Mouse (Mus musculus) MEL (cell line): ENCODE measurements around the gene 9330182L06Rik. TPM values are rescaled to one million over a fixed set of nuclear protein-coding genes. Genes with fewer than 3 reads are reported as not detected.

ENCODE experiments used
- DNase-seq: peaks from one replicate; pipeline ENCODE4 v3.0.0; 2011; ENCODE audit warnings: low read depth, low spot score
- H3K27ac ChIP-seq: 2 replicates; pipeline ENCODE4 v1.5.1; 2012; ENCODE audit warnings: low read depth, mild to moderate bottlenecking, control low read depth, low read length, moderate library complexity; ENCODE audit not compliant: control insufficient read depth
- H3K27me3 ChIP-seq, 2 experiments: fragments of 150-350 bp in 1 of 2; sonication (generic) in 1 of 2; 2 replicates each; pipeline ENCODE4 v1.6.1; 2012; ENCODE audit warnings: low read length in 2 of 2, mild to moderate bottlenecking in 2 of 2, improper control_type of control experiment in 1 of 2, moderate library complexity in 1 of 2; ENCODE audit not compliant: insufficient read depth in 2 of 2, control insufficient read depth in 1 of 2
- H3K36me3 ChIP-seq, 2 experiments: 2 replicates each; pipeline ENCODE4 v1.6.1; 2012 to 2014; ENCODE audit warnings: low read length in 2 of 2, improper control_type of control experiment in 1 of 2, inconsistent platforms in 1 of 2, mild to moderate bottlenecking in 1 of 2; ENCODE audit not compliant: insufficient read depth in 2 of 2, control insufficient read depth in 1 of 2
- H3K4me1 ChIP-seq, 2 experiments: fragments of 150-350 bp in 1 of 2; sonication (generic) in 1 of 2; 2 replicates each; pipeline ENCODE4 v1.6.1; 2012; ENCODE audit warnings: low read length in 2 of 2, improper control_type of control experiment in 1 of 2, mild to moderate bottlenecking in 1 of 2; ENCODE audit not compliant: insufficient read depth in 2 of 2, control insufficient read depth in 1 of 2
- H3K4me3 ChIP-seq, 2 experiments: fragments of 150-350 bp in 1 of 2; sonication (generic) in 1 of 2; 2 replicates each; pipeline ENCODE4 v1.5.1; 2012; ENCODE audit warnings: low read depth in 2 of 2, low read length in 2 of 2, mild to moderate bottlenecking in 2 of 2, moderate library complexity in 2 of 2, control low read depth in 1 of 2, improper control_type of control experiment in 1 of 2; ENCODE audit not compliant: control insufficient read depth in 1 of 2, insufficient read depth in 1 of 2
- H3K79me2 ChIP-seq: 2 replicates; pipeline ENCODE4 v1.6.1; 2012; ENCODE audit warnings: mild to moderate bottlenecking, low read length, moderate library complexity; ENCODE audit not compliant: control insufficient read depth, poor library complexity, insufficient read depth
- H3K9ac ChIP-seq: 2 replicates; pipeline ENCODE4 v1.6.1; 2012; ENCODE audit warnings: low read depth, mild to moderate bottlenecking, control low read depth, low read length, moderate library complexity; ENCODE audit not compliant: control insufficient read depth, poor library complexity, severe bottlenecking
- H3K9me3 ChIP-seq: fragments of 150-350 bp; sonication (generic); replicated peaks from 2 replicates; pipeline ENCODE4 v1.6.1; 2012; ENCODE audit warnings: mild to moderate bottlenecking, low read length, improper control_type of control experiment, moderate library complexity; ENCODE audit not compliant: insufficient read depth
- BHLHE40 ChIP-seq: IDR thresholded peaks from 2 replicates; pipeline ENCODE4 v1.6.1; 2012; ENCODE audit warnings: low read depth, mild to moderate bottlenecking, inconsistent platforms, low read length, improper control_type of control experiment, borderline replicate concordance
- CHD1 ChIP-seq: IDR thresholded peaks from 2 replicates; pipeline ENCODE4 v1.6.1; 2012; ENCODE audit warnings: low read depth, mild to moderate bottlenecking, inconsistent platforms, low read length, improper control_type of control experiment
- CHD2 ChIP-seq: IDR thresholded peaks from 2 replicates; pipeline ENCODE4 v1.6.1; 2011; ENCODE audit warnings: low read length, improper control_type of control experiment
- CTCF ChIP-seq, 3 experiments: IDR thresholded peaks in 2 of 3; conservative IDR thresholded peaks in 1 of 3; 2 replicates each; pipeline ENCODE4 v1.5.1; 2011 to 2012; ENCODE audit warnings: low read length in 3 of 3, low read depth in 2 of 3, mild to moderate bottlenecking in 2 of 3, improper control_type of control experiment in 1 of 3, inconsistent platforms in 1 of 3, mixed read lengths in 1 of 3, moderate library complexity in 1 of 3; ENCODE audit not compliant: control insufficient read depth in 1 of 3, insufficient read depth in 1 of 3, poor library complexity in 1 of 3, severe bottlenecking in 1 of 3
- EP300 ChIP-seq, 2 experiments: IDR thresholded peaks; 2 replicates each; pipeline ENCODE4 v1.6.1; 2011; ENCODE audit warnings: improper control_type of control experiment in 2 of 2, low read length in 2 of 2, low read depth in 1 of 2, mild to moderate bottlenecking in 1 of 2
- JUND ChIP-seq: IDR thresholded peaks from 2 replicates; pipeline ENCODE4 v1.6.1; 2011; ENCODE audit warnings: low read depth, mild to moderate bottlenecking, improper control_type of control experiment, low read length
- MAFK ChIP-seq: IDR thresholded peaks from 2 replicates; pipeline ENCODE4 v1.6.1; 2011; ENCODE audit warnings: low read depth, mild to moderate bottlenecking, low read length, improper control_type of control experiment, borderline replicate concordance
- MAX ChIP-seq: IDR thresholded peaks from 2 replicates; pipeline ENCODE4 v1.6.1; 2011; ENCODE audit warnings: low read length, improper control_type of control experiment
- MXI1 ChIP-seq: IDR thresholded peaks from 2 replicates; pipeline ENCODE4 v1.6.1; 2011; ENCODE audit warnings: mild to moderate bottlenecking, low read depth, low read length, improper control_type of control experiment
- MYB ChIP-seq: IDR thresholded peaks from 2 replicates; pipeline ENCODE4 v1.6.1; 2011; ENCODE audit warnings: mild to moderate bottlenecking, low read depth, low read length, improper control_type of control experiment
- NELFE ChIP-seq: IDR thresholded peaks from 2 replicates; pipeline ENCODE4 v1.6.1; 2011; ENCODE audit warnings: low read depth, low read length, improper control_type of control experiment
- NRF1 ChIP-seq: IDR thresholded peaks from 2 replicates; pipeline ENCODE4 v1.6.1; 2014; ENCODE audit warnings: low read depth, mild to moderate bottlenecking, inconsistent platforms, low read length, improper control_type of control experiment, moderate library complexity; ENCODE audit not compliant: poor library complexity, insufficient read depth, severe bottlenecking
- POLR2A ChIP-seq, 2 experiments: IDR thresholded peaks; 2 replicates each; pipeline ENCODE4 v1.6.1; 2011 to 2012; ENCODE audit warnings: low read length in 2 of 2, mild to moderate bottlenecking in 2 of 2, control low read depth in 1 of 2, improper control_type of control experiment in 1 of 2, low read depth in 1 of 2, moderate library complexity in 1 of 2; ENCODE audit not compliant: control insufficient read depth in 1 of 2, insufficient read depth in 1 of 2, poor library complexity in 1 of 2
- POLR2AphosphoS2 ChIP-seq: IDR thresholded peaks from 2 replicates; pipeline ENCODE4 v1.6.1; 2011; ENCODE audit warnings: low read length, improper control_type of control experiment
- POLR2AphosphoS5 ChIP-seq: IDR thresholded peaks from 2 replicates; pipeline ENCODE4 v1.6.1; 2012; ENCODE audit warnings: low read depth, borderline replicate concordance, mild to moderate bottlenecking, inconsistent platforms, low read length, moderate library complexity, mixed read lengths
- SMC3 ChIP-seq: IDR thresholded peaks from 2 replicates; pipeline ENCODE4 v1.6.1; 2011; ENCODE audit warnings: low read depth, low read length, improper control_type of control experiment
- TAL1 ChIP-seq: IDR thresholded peaks from 2 replicates; pipeline ENCODE4 v1.6.1; 2012; ENCODE audit warnings: mild to moderate bottlenecking, inconsistent platforms, low read length, moderate library complexity, mixed read lengths
- TBP ChIP-seq: IDR thresholded peaks from 2 replicates; pipeline ENCODE4 v1.8.0; 2011; ENCODE audit warnings: low read depth, low read length, improper control_type of control experiment
- UBTF ChIP-seq: IDR thresholded peaks from 2 replicates; pipeline ENCODE4 v1.6.1; 2012; ENCODE audit warnings: low read depth, mild to moderate bottlenecking, inconsistent platforms, low read length, improper control_type of control experiment, moderate library complexity, borderline replicate concordance; ENCODE audit not compliant: insufficient read depth
- USF1 ChIP-seq: IDR thresholded peaks from 2 replicates; pipeline ENCODE4 v1.6.1; 2014; ENCODE audit warnings: low read depth, mild to moderate bottlenecking, inconsistent platforms, low read length, improper control_type of control experiment, moderate library complexity
- ZKSCAN1 ChIP-seq: IDR thresholded peaks from 2 replicates; pipeline ENCODE4 v1.6.1; 2012; ENCODE audit warnings: low read depth, mild to moderate bottlenecking, inconsistent platforms, low read length, improper control_type of control experiment, moderate library complexity
- ZNF384 ChIP-seq: IDR thresholded peaks from 2 replicates; pipeline ENCODE4 v1.6.1; 2012; ENCODE audit warnings: low read depth, mild to moderate bottlenecking, inconsistent platforms, low read length, improper control_type of control experiment
- polyA plus RNA-seq, 2 experiments: library from polyadenylated mRNA; stranded (reverse) in 1 of 2; unstranded in 1 of 2; fragments of >175 nt in 1 of 2; fragments of >200 nt in 1 of 2; gene quantifications; 2 replicates each; pipeline versions ENCODE4 v1.2.1 to v1.2.4; 2012; ENCODE audit warnings: low replicate concordance in 2 of 2, low read depth in 1 of 2; ENCODE audit not compliant: insufficient read length in 2 of 2, insufficient read depth in 1 of 2, missing spikeins in 1 of 2
- total RNA-seq: library from RNA; depleted of rRNA; stranded (reverse); fragments of 300-350 nt; gene quantifications from 2 replicates; pipeline ENCODE4 v1.2.3, GENCODE M21; 2012

Gene 9330182L06Rik
- total and polyA plus RNA-seq, 3 experiments, result not detected

- Histone ChIP-seq H3K9me3 (no peaks in the 10 kb centered on the region), H3K79me2 (no peaks in the 10 kb centered on the region), H3K9ac (no peak overlapping the region), H3K4me1 (no peaks in the 10 kb centered on the region), H3K4me3 (no peak overlapping the region), H3K27ac (no peak overlapping the region), H3K27me3 (no peaks in the 10 kb centered on the region), H3K36me3 (no peaks in the 10 kb centered on the region)
- no peak for DNase-seq
- TF ChIP-seq POLR2AphosphoS5 (no peak), USF1 (no peak), POLR2AphosphoS2 (no peak), CHD2 (no peak), NELFE (no peak), EP300 (IDR thresholded peaks at IDR 0.05; ENCODE audit: low read depth in 1 of 2, low read length in 2 of 2) (no peak), NRF1 (no peak), MYB (no peak), TBP (no peak), JUND (no peak), SMC3 (no peak), MAFK (no peak), ZKSCAN1 (no peak), POLR2A (IDR thresholded peaks at IDR 0.05; ENCODE audit: control insufficient read depth in 1 of 2, insufficient read depth in 1 of 2, low read depth in 1 of 2, low read length in 2 of 2, poor library complexity in 1 of 2) (no peak), CTCF (IDR thresholded peaks at IDR 0.05 in 2 of 3, conservative IDR thresholded peaks at IDR 0.05 in 1 of 3; ENCODE audit: control insufficient read depth in 1 of 3, insufficient read depth in 1 of 3, low read depth in 2 of 3, low read length in 3 of 3, poor library complexity in 1 of 3, severe bottlenecking in 1 of 3) (no peak), UBTF (no peak), TAL1 (no peak), MXI1 (no peak), MAX (no peak)
Observed at GRCm38 (mm10) chr5:9354257-9354656, 88.3 kb downstream of the 9330182L06Rik start.

DNA sequence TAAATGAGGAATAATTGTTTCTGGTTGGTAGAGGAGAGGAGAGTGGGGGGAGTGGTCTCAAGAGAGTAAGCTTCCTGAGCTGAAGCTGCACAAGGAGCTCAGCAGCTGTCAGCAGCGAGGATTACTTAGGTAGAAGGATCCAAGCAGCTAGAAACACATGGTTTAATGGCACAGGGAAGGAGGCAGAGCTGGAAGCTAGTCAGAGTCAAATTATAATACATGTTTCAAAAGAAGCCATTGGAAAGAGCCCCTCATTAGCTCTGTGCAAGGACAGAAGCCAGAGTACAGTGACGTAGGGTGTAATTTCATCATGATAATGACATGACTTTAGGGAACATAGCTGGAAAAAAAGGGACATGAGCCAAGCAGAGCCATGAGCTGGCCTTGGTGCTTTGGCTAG, 92.2 kb downstream of the 9330182L06Rik start:
- Histone ChIP-seq H3K4me3 (no peak overlapping the region), H3K27ac (no peak overlapping the region), H3K9me3 (no peaks in the 10 kb centered on the region), H3K4me1 (no peaks in the 10 kb centered on the region), H3K9ac (no peak overlapping the region), H3K79me2 (no peaks in the 10 kb centered on the region), H3K27me3 (no peaks in the 10 kb centered on the region), H3K36me3 (no peaks in the 10 kb centered on the region)
- no peak for TF ChIP-seq ZNF384
- TF ChIP-seq TAL1, result no peak
- no peak for TF ChIP-seq BHLHE40
- TF ChIP-seq MAFK, result no peak
- no peak for TF ChIP-seq CHD1
- DNase-seq, result no peak
